Mouse (Mus musculus) ES-Bruce4 (cell line): Measurements from ENCODE around the gene Rin3.

Experiments used
- CTCF ChIP-seq: IDR thresholded peaks from one replicate; pipeline ENCODE4 v1.8.1; 2011; ENCODE audit warnings: low read depth, low read length
- EP300 ChIP-seq: IDR thresholded peaks from 2 replicates; pipeline ENCODE4 v1.6.1; 2011; ENCODE audit warnings: low read depth, low read length; ENCODE audit not compliant: insufficient read depth
- POLR2A ChIP-seq: IDR thresholded peaks from one replicate; pipeline ENCODE4 v1.8.1; 2011; ENCODE audit warnings: low read length; ENCODE audit not compliant: insufficient read depth

DNA sequence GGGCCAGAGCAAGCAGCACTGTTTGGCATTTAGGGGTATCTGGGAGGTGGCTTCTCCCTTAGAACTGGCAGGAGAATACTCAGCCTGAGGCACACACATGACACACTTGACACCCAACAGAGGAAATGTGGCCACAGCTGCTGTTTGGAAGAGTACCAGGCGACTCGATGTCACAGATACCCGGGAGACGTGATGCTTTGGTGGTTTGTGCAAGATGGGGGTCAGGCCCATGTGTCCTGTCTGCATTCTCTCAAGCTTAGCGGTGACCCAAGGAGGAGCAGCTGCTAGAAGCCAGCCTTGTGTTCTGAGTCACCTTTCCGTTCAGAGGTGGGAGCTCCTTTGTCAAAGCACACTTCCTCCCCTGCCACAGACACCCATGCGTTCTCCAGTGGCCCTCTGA lies 12.4 kb downstream of the Rin3 start:
- TF ChIP-seq POLR2A (no peak), CTCF (no peak), EP300 (no peak)
